Mouse (Mus musculus) heart, adult 2 months (tissue): Measurements from ENCODE around the gene Gns.

Experiments used
- CTCF ChIP-seq: fragments of 200-600 bp; IDR thresholded peaks from 2 replicates; pipeline ENCODE4 v1.8.1; 2022; ENCODE audit warnings: antibody characterized with exemption, mild to moderate bottlenecking, moderate library complexity
- POLR2A ChIP-seq: fragments of 200-500 bp; IDR thresholded peaks from 2 replicates; pipeline ENCODE4 v1.6.1; 2011; ENCODE audit warnings: mild to moderate bottlenecking, low read depth, low read length, control low read depth; ENCODE audit not compliant: insufficient read depth

GRCm38 (mm10) chr10:121343867-121344266 is 21.0 kb upstream of the Gns start:
- no peak for TF ChIP-seq POLR2A
- TF ChIP-seq CTCF = no peak
